In the genomic region with DNA sequence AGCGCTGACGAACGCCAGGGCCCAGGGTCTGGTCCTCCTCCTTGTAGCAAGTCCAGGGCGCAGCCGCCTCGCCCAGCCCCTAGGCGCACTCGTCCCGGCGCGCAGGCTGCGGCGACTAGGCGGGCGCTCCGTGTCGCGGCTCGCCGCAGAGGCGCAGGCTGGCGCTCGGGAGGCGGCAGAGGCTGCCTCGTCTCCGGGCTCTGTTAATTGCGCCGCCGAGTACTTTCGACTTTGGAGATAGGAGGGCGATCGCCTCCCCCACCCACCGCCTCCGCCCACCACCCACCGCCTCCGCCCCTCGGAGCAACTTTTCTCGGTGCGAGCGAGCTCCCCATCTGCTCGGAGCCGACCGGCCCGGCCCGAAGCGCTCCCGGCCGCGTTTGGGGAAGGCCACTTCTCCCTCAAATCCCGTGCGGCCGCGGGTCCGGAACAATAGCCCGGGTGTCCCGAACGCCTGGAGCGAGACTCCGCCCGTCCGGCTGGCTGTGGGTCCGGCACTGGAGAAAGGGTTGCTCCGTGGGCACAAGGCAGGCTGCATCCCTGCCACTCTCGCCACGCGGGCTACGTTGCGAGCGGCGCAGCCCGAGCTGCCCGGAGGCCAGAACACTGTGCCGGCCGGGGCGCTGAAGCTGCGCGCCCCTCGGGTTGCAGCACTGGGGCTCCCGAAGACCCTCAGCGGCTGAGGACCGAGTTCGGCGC, we compare ENCODE assay signal across 8 mouse cellular contexts. TPM values are rescaled to one million over a fixed set of nuclear protein-coding genes. Genes with fewer than 3 reads are reported as not detected.
A peak's percentile ranks its signal among the peaks of the same experiment; 100 is the strongest.
DNase-seq lines count a peak whose midpoint lies in the region; ATAC-seq and TF ChIP-seq lines count a peak whose summit lies in the region.

No protein-coding gene starts in this region.

- no peaks in the 10 kb centered on the region for H3K4me1 ChIP-seq in bone marrow, adult 2 months (ENCODE audit: control insufficient read depth, insufficient read depth, low read length)
- peaks cover 39% of the 10 kb centered on the region for H3K4me1 ChIP-seq in forebrain, embryonic 13.5 days
- peaks cover 56% of the 10 kb centered on the region for H3K4me1 ChIP-seq in limb, embryonic 10.5 days
- peaks cover 55% of the 10 kb centered on the region for H3K4me1 ChIP-seq in midbrain, embryonic 10.5 days

- peak overlapping the region; percentile 76 for H3K27ac ChIP-seq in layer of hippocampus, adult 2 months
- H3K27ac ChIP-seq in bone marrow, adult 2 months (ENCODE audit: control insufficient read depth, insufficient read depth, low read depth, low read length, poor library complexity): peak overlapping the region; percentile 61
- H3K27ac ChIP-seq in forebrain, embryonic 13.5 days: peak overlapping the region; percentile 92
- H3K27ac ChIP-seq in limb, embryonic 10.5 days: peak overlapping the region; percentile 95
- peak overlapping the region; percentile 96 for H3K27ac ChIP-seq in midbrain, embryonic 10.5 days (replicated peaks)

- H3K9ac ChIP-seq in forebrain, embryonic 13.5 days: peak overlapping the region; percentile 86

- H3K36me3 ChIP-seq in forebrain, embryonic 13.5 days (ENCODE audit: poor library complexity, severe bottlenecking): no peaks in the 10 kb centered on the region
- H3K36me3 ChIP-seq in limb, embryonic 10.5 days: no peaks in the 10 kb centered on the region
- H3K36me3 ChIP-seq in midbrain, embryonic 10.5 days: no peaks in the 10 kb centered on the region

- peak overlapping the region; percentile 91 for H3K4me3 ChIP-seq in layer of hippocampus, adult 2 months
- H3K4me3 ChIP-seq in bone marrow, adult 2 months (replicated peaks; ENCODE audit: control insufficient read depth, low read depth, low read length): peak overlapping the region; percentile 76
- peak overlapping the region; percentile 81 for H3K4me3 ChIP-seq in forebrain, embryonic 13.5 days
- H3K4me3 ChIP-seq in limb, embryonic 10.5 days: peak overlapping the region; percentile 81
- peak overlapping the region; percentile 88 for H3K4me3 ChIP-seq in midbrain, embryonic 10.5 days

- peaks cover 58% of the 10 kb centered on the region for H3K27me3 ChIP-seq in forebrain, embryonic 13.5 days
- peaks cover 70% of the 10 kb centered on the region for H3K27me3 ChIP-seq in limb, embryonic 10.5 days (ENCODE audit: low read depth, poor library complexity, severe bottlenecking)
- H3K27me3 ChIP-seq in midbrain, embryonic 10.5 days (ENCODE audit: low read depth, poor library complexity, severe bottlenecking): peaks cover 82% of the 10 kb centered on the region

- under 1% methylated on average over 83 of the region's 83 CpGs for WGBS in bone marrow, adult 2 months
- WGBS in forebrain, embryonic 13.5 days: under 1% methylated on average over 82 of the region's 83 CpGs
- WGBS in limb, embryonic 10.5 days: under 1% methylated on average over 83 of the region's 83 CpGs
- 0% methylated on average over 83 of the region's 83 CpGs for WGBS in midbrain, embryonic 10.5 days

- peak; percentile 79 for ATAC-seq in forebrain, embryonic 13.5 days

- no peak for DNase-seq in layer of hippocampus, adult 2 months (ENCODE audit: low spot score in 2 of 2)
- DNase-seq in layer of hippocampus, postnatal 14 days (ENCODE audit: low spot score in 2 of 2): no peak
- peak; percentile 58 for DNase-seq in heart, postnatal 4 days
- peak; percentile 79 for DNase-seq in limb, embryonic 10.5 days (ENCODE audit: low spot score)
- peak; percentile 80 for DNase-seq in midbrain, embryonic 10.5 days (ENCODE audit: low spot score)
- peak; percentile 64 for DNase-seq in testis, postnatal 10 days (ENCODE audit: low spot score)

- H3K9me3 ChIP-seq in forebrain, embryonic 13.5 days (replicated peaks): no peaks in the 10 kb centered on the region
- H3K9me3 ChIP-seq in limb, embryonic 10.5 days (replicated peaks): no peaks in the 10 kb centered on the region
- no peaks in the 10 kb centered on the region for H3K9me3 ChIP-seq in midbrain, embryonic 10.5 days (replicated peaks)

- peak overlapping the region; percentile 93 for H3K4me2 ChIP-seq in forebrain, embryonic 13.5 days

- no peak for TF ChIP-seq POLR2A in bone marrow, adult 2 months (IDR thresholded peaks at IDR 0.05; ENCODE audit: borderline replicate concordance, control insufficient read depth, low read depth, low read length)

- TF ChIP-seq CTCF in layer of hippocampus, adult 2 months (conservative IDR thresholded peaks at IDR 0.05): no peak
- no peak for TF ChIP-seq CTCF in bone marrow, adult 2 months (IDR thresholded peaks at IDR 0.05; ENCODE audit: control insufficient read depth, insufficient read depth, low read length)

RNA-seq across cellular contexts. Expression of a gene that starts 6.0 kb away (rescaled TPM):
- total RNA-seq in layer of hippocampus, adult 2 months (2021): 10 to 100 TPM; 14.1 to 16.9 TPM
- 10 to 100 TPM; 14.8 TPM for total RNA-seq in layer of hippocampus, postnatal 14 days (2021)
- polyA plus RNA-seq in bone marrow, adult 2 months (2011; ENCODE audit: insufficient read depth, insufficient read length, low replicate concordance, missing spikeins): 1.00 and 1.9 TPM in 2 replicates
- polyA plus RNA-seq in forebrain, embryonic 13.5 days (2015; fragmentation: Nextera tagmentation; extraction: Ambion mirVana): 5.5 and 10.2 TPM in 2 replicates
- under 1 TPM; 0.50 to 0.69 TPM for total RNA-seq in heart, postnatal 4 days (2021)
- polyA plus RNA-seq in limb, embryonic 10.5 days (2016; fragmentation: Nextera tagmentation; extraction: Ambion mirVana): 1.1 and 2.2 TPM in 2 replicates
- polyA plus RNA-seq in midbrain, embryonic 10.5 days (2016; fragmentation: Nextera tagmentation; extraction: Ambion mirVana): 0.81 and 1.1 TPM in 2 replicates

Comparison
In these comparisons a context has a peak if more than half of its experiments do, and no peak if none do; other contexts are left out.
1. DNase-seq: peak in heart, postnatal 4 days (single experiment), limb, embryonic 10.5 days (single experiment), midbrain, embryonic 10.5 days (single experiment) and testis, postnatal 10 days (single experiment); none in layer of hippocampus, adult 2 months (0 of 2) and layer of hippocampus, postnatal 14 days (0 of 2).
2. Peak in every context shown above with its lines, with median percentiles within 50 percentile points of each other: H3K27ac ChIP-seq and H3K4me3 ChIP-seq.